Comparison of ENCODE assay signal across 33 mouse cellular contexts in the genomic region with DNA sequence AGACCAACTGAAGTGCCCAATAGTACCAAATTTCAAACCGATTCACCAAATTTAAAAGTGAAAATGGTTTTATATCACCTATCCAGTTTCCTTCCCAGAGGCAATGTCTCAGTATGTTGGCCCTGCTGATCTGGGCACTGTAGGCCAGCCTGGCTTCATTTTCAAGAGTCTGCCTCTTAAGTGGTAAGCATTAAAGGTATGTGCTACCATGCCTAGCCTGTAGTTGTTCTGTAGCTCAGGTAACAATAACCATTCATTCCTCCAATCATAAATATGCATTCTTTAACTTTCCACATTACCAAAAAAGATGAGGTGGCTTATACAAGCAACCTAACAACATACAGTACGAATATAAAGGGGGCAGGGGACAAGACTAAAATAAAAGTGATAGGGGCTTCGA. TPM values are rescaled to one million over a fixed set of nuclear protein-coding genes. Genes with fewer than 3 reads are reported as not detected.
DNase-seq lines count a peak whose midpoint lies in the region; ATAC-seq and TF ChIP-seq lines count a peak whose summit lies in the region.
"Had no signal": no experiment of that assay in that cellular context is flagged by ENCODE, and none has a peak within 500 bp of the region (broad histone marks: within the 10 kb centered on the region; RNA-seq: fewer than 3 reads in every experiment).

No protein-coding gene starts in this region.

- in situ Hi-C loops in CH12.LX (cut with MboI; ENCODE audit: low pct_ligation_motif_present, low pct_unique_long_range_greater_than_20kb, low sequenced_read_pairs), result no loop called here

- no peak overlapping the region for H3K4me3 ChIP-seq in embryonic facial prominence, embryonic 11.5 days (ENCODE audit: low read depth, low read length)
- no peak overlapping the region for H3K4me3 ChIP-seq in embryonic facial prominence, embryonic 10.5 days
- H3K4me3 ChIP-seq in liver, embryonic 13.5 days (replicated peaks), result no peak overlapping the region
- no peak overlapping the region for H3K4me3 ChIP-seq in liver, embryonic 12.5 days
- no peak overlapping the region for H3K4me3 ChIP-seq in CH12.LX (replicated peaks in 1 of 3; ENCODE audit: low read depth in 2 of 3, low read length in 2 of 3, poor library complexity in 1 of 3)
- no peak overlapping the region for H3K4me3 ChIP-seq in midbrain, embryonic 14.5 days (replicated peaks; ENCODE audit: low read depth, low read length)
- H3K4me3 ChIP-seq: embryonic facial prominence, embryonic 12.5 days; forebrain, embryonic 10.5 days; hindbrain, embryonic 12.5 days; intestine, embryonic 15.5 days; limb, embryonic 10.5 days; limb, embryonic 15.5 days had no signal

- no peak overlapping the region for H3K27ac ChIP-seq in embryonic facial prominence, embryonic 11.5 days (replicated peaks; ENCODE audit: low read depth, low read length)
- no peak overlapping the region for H3K27ac ChIP-seq in embryonic facial prominence, embryonic 10.5 days (replicated peaks)
- 0 out of 2 replicates have a peak overlapping the region, but pooled peaks have one; percentile 59 for H3K27ac ChIP-seq in liver, embryonic 13.5 days
- H3K27ac ChIP-seq in liver, embryonic 12.5 days, result no peak overlapping the region
- H3K27ac ChIP-seq in CH12.LX (ENCODE audit: insufficient read depth, low read depth), result no peak overlapping the region
- H3K27ac ChIP-seq in midbrain, embryonic 14.5 days (replicated peaks; ENCODE audit: low read depth, low read length), result no peak overlapping the region
- H3K27ac ChIP-seq: embryonic facial prominence, embryonic 12.5 days; forebrain, embryonic 10.5 days; hindbrain, embryonic 12.5 days; hindbrain, postnatal 0 days; intestine, embryonic 15.5 days; limb, embryonic 10.5 days; limb, embryonic 15.5 days; stomach, postnatal 0 days had no signal

- TF ChIP-seq EP300 in CH12.LX (IDR thresholded peaks at IDR 0.05; ENCODE audit: low read length), result no peak

- peak; percentile 18 for DNase-seq in embryonic facial prominence, embryonic 11.5 days (ENCODE audit: low spot score)
- DNase-seq in embryonic facial prominence, embryonic 10.5 days (ENCODE audit: low spot score), result no peak
- no peak for DNase-seq in liver, embryonic 13.5 days
- DNase-seq in CH12.LX (ENCODE audit: extremely low read depth), result no peak
- no peak for DNase-seq in lung, postnatal 25 days (ENCODE audit: low spot score)
- DNase-seq in midbrain, embryonic 14.5 days, result no peak
- DNase-seq: adrenal gland, postnatal 10 days; B cell, adult 2 months; cerebellum, adult 9-10 months; cerebellum, postnatal 36 days; forebrain, postnatal 0 days; heart, postnatal 36 days; kidney, adult 8-10 months; kidney, postnatal 10 days; layer of hippocampus, adult 9-11 months; lung, postnatal 36 days; spleen, adult 18-20 months; thymus, adult 18-20 months; thymus, postnatal 25 days had no signal

- H3K27me3 ChIP-seq in embryonic facial prominence, embryonic 11.5 days (ENCODE audit: control insufficient read depth, insufficient read depth, low read length), result no peaks in the 10 kb centered on the region
- H3K27me3 ChIP-seq in embryonic facial prominence, embryonic 10.5 days (replicated peaks; ENCODE audit: low read depth, poor library complexity, severe bottlenecking), result no peaks in the 10 kb centered on the region
- H3K27me3 ChIP-seq in liver, embryonic 13.5 days, result no peaks in the 10 kb centered on the region
- H3K27me3 ChIP-seq in liver, embryonic 12.5 days (replicated peaks), result no peaks in the 10 kb centered on the region
- H3K27me3 ChIP-seq in CH12.LX (replicated peaks), result no peaks in the 10 kb centered on the region
- H3K27me3 ChIP-seq in midbrain, embryonic 14.5 days (ENCODE audit: control insufficient read depth, insufficient read depth, low read length), result no peaks in the 10 kb centered on the region
- H3K27me3 ChIP-seq: embryonic facial prominence, embryonic 12.5 days; hindbrain, embryonic 12.5 days; intestine, embryonic 15.5 days; limb, embryonic 15.5 days; Patski had no signal

- 89% methylated on average over 3 of the region's 3 CpGs for WGBS in embryonic facial prominence, embryonic 11.5 days
- WGBS in embryonic facial prominence, embryonic 10.5 days, result 85% methylated on average over 3 of the region's 3 CpGs
- WGBS in liver, embryonic 13.5 days (ENCODE audit: insufficient replicate concordance), result 81% methylated on average over 3 of the region's 3 CpGs
- 86% methylated on average over 3 of the region's 3 CpGs for WGBS in liver, embryonic 12.5 days (ENCODE audit: insufficient replicate concordance)
- WGBS in midbrain, embryonic 14.5 days, result 90% methylated on average over 3 of the region's 3 CpGs

- no peaks in the 10 kb centered on the region for H3K9me3 ChIP-seq in embryonic facial prominence, embryonic 11.5 days (replicated peaks; ENCODE audit: control insufficient read depth, low read length)
- H3K9me3 ChIP-seq in embryonic facial prominence, embryonic 10.5 days, result no peaks in the 10 kb centered on the region
- no peaks in the 10 kb centered on the region for H3K9me3 ChIP-seq in liver, embryonic 13.5 days (replicated peaks)
- H3K9me3 ChIP-seq in liver, embryonic 12.5 days (replicated peaks), result no peaks in the 10 kb centered on the region
- no peaks in the 10 kb centered on the region for H3K9me3 ChIP-seq in CH12.LX (replicated peaks; ENCODE audit: low read length)
- no peaks in the 10 kb centered on the region for H3K9me3 ChIP-seq in midbrain, embryonic 14.5 days (ENCODE audit: control insufficient read depth, low read length)
- H3K9me3 ChIP-seq: embryonic facial prominence, embryonic 12.5 days; forebrain, embryonic 10.5 days; G1E; hindbrain, embryonic 12.5 days; intestine, embryonic 15.5 days; limb, embryonic 10.5 days; limb, embryonic 15.5 days had no signal

- TF ChIP-seq POLR2A in CH12.LX (IDR thresholded peaks at IDR 0.05; ENCODE audit: low read depth, low read length), result no peak

- dilution Hi-C loops in CH12.LX (cut with MboI; ENCODE audit: extremely low pct_ligation_motif_present, extremely low pct_unique_long_range_greater_than_20kb, low sequenced_read_pairs), result no loop called here

- no peak overlapping the region for H3K9ac ChIP-seq in embryonic facial prominence, embryonic 11.5 days (replicated peaks; ENCODE audit: low read length)
- H3K9ac ChIP-seq in liver, embryonic 13.5 days, result no peak overlapping the region; the same call in 1 of the 2 replicates
- no peak overlapping the region for H3K9ac ChIP-seq in liver, embryonic 12.5 days
- no peak overlapping the region for H3K9ac ChIP-seq in CH12.LX (ENCODE audit: insufficient read depth, low read depth)
- H3K9ac ChIP-seq in midbrain, embryonic 14.5 days (replicated peaks; ENCODE audit: low read length), result no peak overlapping the region
- H3K9ac ChIP-seq: embryonic facial prominence, embryonic 12.5 days; forebrain, postnatal 0 days; hindbrain, embryonic 12.5 days; intestine, embryonic 15.5 days; limb, embryonic 15.5 days; lung, embryonic 14.5 days had no signal

- no peak for TF ChIP-seq CTCF in CH12.LX (conservative IDR thresholded peaks at IDR 0.05 in 1 of 2, IDR thresholded peaks at IDR 0.05 in 1 of 2; ENCODE audit: low read depth in 2 of 2, low read length in 2 of 2)

- H3K79me2 ChIP-seq in CH12.LX (replicated peaks; ENCODE audit: control insufficient read depth, extremely low read depth, insufficient read depth, poor library complexity, severe bottlenecking), result peaks cover 13% of the 10 kb centered on the region

- ATAC-seq in embryonic facial prominence, embryonic 11.5 days (replicated peaks; ENCODE audit: insufficient number of reproducible peaks, low FRiP score, low TSS enrichment, low read depth), result no peak
- no peak for ATAC-seq in liver, embryonic 13.5 days (ENCODE audit: low read depth)
- ATAC-seq in liver, embryonic 12.5 days, result no peak
- ATAC-seq in megakaryocyte progenitor cell, adult 5-6 weeks (replicated peaks; ENCODE audit: poor library complexity), result 0 out of 2 replicates have a peak, but pooled peaks have one; percentile 16
- no peak for ATAC-seq in midbrain, embryonic 14.5 days (ENCODE audit: low FRiP score, low TSS enrichment)
- ATAC-seq: forebrain, postnatal 0 days; hindbrain, postnatal 0 days; intestine, embryonic 15.5 days; midbrain, embryonic 16.5 days; Patski had no signal

- no peak for TF ChIP-seq RAD21 in CH12.LX (IDR thresholded peaks at IDR 0.05; ENCODE audit: low read depth, low read length)

- H3K4me2 ChIP-seq in embryonic facial prominence, embryonic 11.5 days (ENCODE audit: low read depth, low read length), result no peak overlapping the region
- no peak overlapping the region for H3K4me2 ChIP-seq in liver, embryonic 13.5 days
- no peak overlapping the region for H3K4me2 ChIP-seq in liver, embryonic 12.5 days
- no peak overlapping the region for H3K4me2 ChIP-seq in CH12.LX (ENCODE audit: insufficient read depth, low read depth, poor library complexity, severe bottlenecking)
- H3K4me2 ChIP-seq in midbrain, embryonic 14.5 days (ENCODE audit: low read length), result no peak overlapping the region
- H3K4me2 ChIP-seq: embryonic facial prominence, embryonic 12.5 days; hindbrain, embryonic 12.5 days; intestine, embryonic 15.5 days; limb, embryonic 15.5 days; lung, embryonic 14.5 days had no signal

- 0 out of 2 replicates have a peak, but pooled peaks cover 2% of the 10 kb centered on the region for H3K36me3 ChIP-seq in embryonic facial prominence, embryonic 11.5 days (replicated peaks; ENCODE audit: control insufficient read depth, insufficient read depth, low read depth, low read length)
- peaks cover 75% of the 10 kb centered on the region for H3K36me3 ChIP-seq in embryonic facial prominence, embryonic 10.5 days (replicated peaks)
- H3K36me3 ChIP-seq in liver, embryonic 13.5 days, result peaks cover 63% of the 10 kb centered on the region
- peaks cover 75% of the 10 kb centered on the region for H3K36me3 ChIP-seq in liver, embryonic 12.5 days
- peaks cover 32 to 68% of the 10 kb centered on the region in 2 experiments for H3K36me3 ChIP-seq in CH12.LX (replicated peaks in 1 of 2; ENCODE audit: control insufficient read depth in 1 of 2, insufficient read depth in 1 of 2, low read length in 1 of 2)
- H3K36me3 ChIP-seq in midbrain, embryonic 14.5 days (ENCODE audit: control insufficient read depth, insufficient read depth, low read length), result no peaks in the 10 kb centered on the region
- H3K36me3 ChIP-seq: intestine, embryonic 15.5 days had no signal

- H3K4me1 ChIP-seq in embryonic facial prominence, embryonic 11.5 days (ENCODE audit: control insufficient read depth, insufficient read depth, low read length), result no peaks in the 10 kb centered on the region
- peaks cover 9% of the 10 kb centered on the region for H3K4me1 ChIP-seq in embryonic facial prominence, embryonic 10.5 days
- peaks cover 48% of the 10 kb centered on the region for H3K4me1 ChIP-seq in liver, embryonic 13.5 days (replicated peaks)
- peaks cover 64% of the 10 kb centered on the region for H3K4me1 ChIP-seq in liver, embryonic 12.5 days
- peaks cover 2 to 8% of the 10 kb centered on the region in 2 experiments; a peak in 2 of 4 replicates for H3K4me1 ChIP-seq in CH12.LX (ENCODE audit: control insufficient read depth in 1 of 2, insufficient read depth in 2 of 2)
- no peaks in the 10 kb centered on the region for H3K4me1 ChIP-seq in midbrain, embryonic 14.5 days (ENCODE audit: control insufficient read depth, insufficient read depth, low read length)
- H3K4me1 ChIP-seq: intestine, embryonic 15.5 days; limb, embryonic 15.5 days had no signal

RNA-seq across cellular contexts. Expression of a gene that starts 6.0 kb away (rescaled TPM):
- polyA plus RNA-seq in embryonic facial prominence, embryonic 11.5 days (2014; fragmentation: Nextera tagmentation; extraction: Ambion mirVana), result 509 and 581 TPM in 2 replicates
- 579 and 587 TPM in 2 replicates for polyA plus RNA-seq in embryonic facial prominence, embryonic 10.5 days (2016; fragmentation: Nextera tagmentation; extraction: Ambion mirVana)
- polyA plus RNA-seq in liver, embryonic 13.5 days (2015; fragmentation: Nextera tagmentation; extraction: Ambion mirVana), result 404 and 474 TPM in 2 replicates
- polyA plus RNA-seq in liver, embryonic 12.5 days (2016; fragmentation: Nextera tagmentation; extraction: Ambion mirVana), result 380 and 430 TPM in 2 replicates
- total RNA-seq in CH12.LX (2012; rRNA removed) (144 and 160 TPM in 2 replicates), CH12.LX (2014; rRNA removed) (236 and 241 TPM in 2 replicates)
- 165 and 187 TPM in 2 replicates for polyA plus RNA-seq in CH12.LX (2012; ENCODE audit: insufficient read length, low read depth)
- 432 and 457 TPM in 2 replicates for total RNA-seq in megakaryocyte progenitor cell, adult 5-6 weeks (2015)
- 491 and 530 TPM in 2 replicates for total RNA-seq in megakaryocyte progenitor cell, adult 5-6 weeks (2017)
- 61.6 and 103 TPM in 2 replicates for polyA plus RNA-seq in midbrain, embryonic 14.5 days (2014; fragmentation: Nextera tagmentation; extraction: Ambion mirVana)

RNA-seq across cellular contexts. Expression of a gene that starts 30.1 kb away (rescaled TPM):
- 85.6 and 94.5 TPM in 2 replicates for polyA plus RNA-seq in embryonic facial prominence, embryonic 11.5 days (2014; fragmentation: Nextera tagmentation; extraction: Ambion mirVana)
- polyA plus RNA-seq in embryonic facial prominence, embryonic 10.5 days (2016; fragmentation: Nextera tagmentation; extraction: Ambion mirVana), result 72.8 and 76.0 TPM in 2 replicates
- 14.5 and 14.7 TPM in 2 replicates for polyA plus RNA-seq in liver, embryonic 13.5 days (2015; fragmentation: Nextera tagmentation; extraction: Ambion mirVana)
- 26.9 and 27.8 TPM in 2 replicates for polyA plus RNA-seq in liver, embryonic 12.5 days (2016; fragmentation: Nextera tagmentation; extraction: Ambion mirVana)
- total RNA-seq in CH12.LX (2012; rRNA removed) (37.1 and 38.1 TPM in 2 replicates), CH12.LX (2014; rRNA removed) (82.6 and 93.5 TPM in 2 replicates)
- 33.9 and 39.6 TPM in 2 replicates for polyA plus RNA-seq in CH12.LX (2012; ENCODE audit: insufficient read length, low read depth)
- 56.9 and 60.7 TPM in 2 replicates for total RNA-seq in megakaryocyte progenitor cell, adult 5-6 weeks (2015)
- total RNA-seq in megakaryocyte progenitor cell, adult 5-6 weeks (2017), result 73.0 and 90.5 TPM in 2 replicates
- 41.6 and 52.2 TPM in 2 replicates for polyA plus RNA-seq in midbrain, embryonic 14.5 days (2014; fragmentation: Nextera tagmentation; extraction: Ambion mirVana)
